Mouse (Mus musculus) embryonic fibroblast, embryonic 13.5 days (primary cell): ENCODE measurements at regions not wholly inside any gene's neighbourhood (a gene's known extent, or its start where the extent isn't known, plus 50 kb on each side); places are given as distances from the start of the nearest gene placed in this dataset.

Experiments used
- CTCF ChIP-seq: IDR thresholded peaks from 2 replicates; pipeline ENCODE4 v1.5.1; 2011; ENCODE audit warnings: mild to moderate bottlenecking, control low read depth, low read length, moderate library complexity, borderline replicate concordance; ENCODE audit not compliant: insufficient read depth
- POLR2A ChIP-seq: IDR thresholded peaks from 2 replicates; pipeline ENCODE4 v1.6.1; 2011; ENCODE audit warnings: low read depth, mild to moderate bottlenecking, control low read depth, low read length, moderate library complexity

GRCm38 (mm10) chr15:57079806-57080205 is 397.6 kb downstream of the Slc22a22 start:
- TF ChIP-seq POLR2A (no peak), CTCF (no peak)
